Mouse (Mus musculus): Measurements from ENCODE around the gene Celsr1.
"Not testable (repeated sequence)": the region's sequence is repeated elsewhere in the genome, so short reads cannot be mapped to it uniquely, and the experiment has no call there.

Celsr1 gene

GRCm38 (mm10) chr15:86064191-86064849 lies 30.7 kb upstream of the Celsr1 start:
- DNase-seq (ENCODE audit: low read depth, low spot score): no peak

- no peak for DNase-seq (ENCODE audit: low read depth, low spot score)
Measured at GRCm38 (mm10) chr15:86061848-86062481, 28.4 kb upstream of the Celsr1 start.

DNA sequence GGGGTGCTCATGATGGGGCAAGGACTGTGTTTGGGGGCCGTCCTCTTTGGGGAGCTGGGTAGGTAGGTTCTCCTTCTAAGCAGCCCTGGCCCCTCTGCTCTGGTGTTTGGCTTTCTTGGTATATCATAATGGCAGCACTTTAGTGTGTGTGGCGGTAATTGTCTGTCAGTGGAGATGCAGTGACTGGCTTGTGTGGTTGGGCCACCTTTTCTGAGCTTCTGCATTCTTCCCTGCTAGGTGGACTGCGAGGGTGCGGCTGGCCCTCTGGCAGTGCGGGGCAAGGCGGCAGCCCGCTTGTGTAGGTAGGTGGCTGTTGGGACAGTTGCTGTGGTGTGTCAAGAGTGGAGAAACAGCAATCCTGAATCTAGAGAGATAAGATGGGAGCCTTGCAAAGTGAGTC lies 27.6 kb upstream of the Celsr1 start:
- no peak for DNase-seq (ENCODE audit: low read depth, low spot score)

DNA sequence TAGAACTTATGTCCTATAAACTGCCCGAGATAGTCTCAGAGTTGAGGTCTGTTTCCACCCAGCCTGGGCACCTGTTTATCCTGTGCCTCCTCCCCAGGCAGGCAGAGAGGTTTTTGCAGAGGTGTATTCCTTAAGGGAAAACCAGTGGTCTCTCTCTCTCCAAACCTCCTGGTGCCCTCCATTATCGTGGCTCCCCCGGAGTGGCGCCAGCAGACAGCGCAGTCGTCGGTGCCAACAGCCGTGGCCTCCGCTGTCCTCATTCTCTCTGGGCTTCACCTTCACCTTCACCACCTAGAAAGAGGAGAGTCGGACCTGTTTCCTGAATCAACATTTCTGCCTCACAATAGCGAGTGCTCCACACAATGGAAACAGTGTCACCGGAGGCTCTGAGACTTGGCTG lies 27.0 kb upstream of the Celsr1 start:
- DNase-seq (ENCODE audit: low read depth, low spot score): no peak

- DNase-seq (ENCODE audit: low read depth, low spot score): no peak
Measured at GRCm38 (mm10) chr15:86059835-86060380, 26.3 kb upstream of the Celsr1 start.

DNA sequence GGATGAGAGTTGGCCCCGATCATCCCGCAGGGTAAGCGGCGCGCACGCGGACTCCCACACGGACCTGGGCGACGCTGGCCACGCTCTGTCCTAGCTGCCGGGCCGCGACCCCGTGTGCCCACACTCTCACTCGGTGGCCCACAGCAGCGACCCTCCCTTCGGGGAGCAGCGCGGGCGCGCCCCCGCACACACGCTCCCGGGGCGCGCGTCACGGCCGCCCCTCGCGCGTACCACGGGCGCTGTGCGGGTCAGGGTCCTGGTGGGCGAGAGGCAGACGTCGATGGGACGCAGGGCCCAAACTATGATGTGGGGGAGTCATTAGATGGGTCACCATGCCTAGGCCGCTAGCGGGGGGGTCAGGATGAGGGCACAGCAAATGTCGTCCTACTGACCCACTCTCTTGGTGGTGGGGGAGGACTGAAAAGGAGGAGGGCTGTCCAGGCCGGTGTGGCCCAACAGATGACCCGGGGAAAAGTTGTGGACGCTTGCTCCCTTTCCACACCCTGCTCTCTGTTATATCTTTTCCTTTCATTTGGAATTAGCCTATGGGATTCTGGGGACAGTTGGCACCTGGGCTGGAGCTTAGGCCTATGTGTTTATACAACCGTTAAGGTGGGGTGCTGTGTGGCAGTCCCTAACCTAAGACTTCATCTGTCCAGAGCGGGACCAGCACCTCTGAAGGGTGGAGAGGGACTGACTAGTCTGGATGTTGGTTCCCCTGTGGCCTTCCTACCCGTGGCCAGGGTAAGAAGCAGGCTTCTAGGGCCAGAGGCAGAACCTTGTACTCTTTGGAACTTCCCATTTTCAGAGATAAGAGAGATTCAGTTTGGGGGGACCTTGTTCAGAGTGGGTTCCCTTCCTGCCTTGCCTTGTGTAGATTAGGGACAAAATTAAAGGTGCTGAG lies 25.6 kb upstream of the Celsr1 start:
- no peak for DNase-seq (ENCODE audit: low read depth, low spot score)

GRCm38 (mm10) chr15:86058394-86058915 lies 24.9 kb upstream of the Celsr1 start:
- DNase-seq (ENCODE audit: low read depth, low spot score): peak; percentile 68

DNA sequence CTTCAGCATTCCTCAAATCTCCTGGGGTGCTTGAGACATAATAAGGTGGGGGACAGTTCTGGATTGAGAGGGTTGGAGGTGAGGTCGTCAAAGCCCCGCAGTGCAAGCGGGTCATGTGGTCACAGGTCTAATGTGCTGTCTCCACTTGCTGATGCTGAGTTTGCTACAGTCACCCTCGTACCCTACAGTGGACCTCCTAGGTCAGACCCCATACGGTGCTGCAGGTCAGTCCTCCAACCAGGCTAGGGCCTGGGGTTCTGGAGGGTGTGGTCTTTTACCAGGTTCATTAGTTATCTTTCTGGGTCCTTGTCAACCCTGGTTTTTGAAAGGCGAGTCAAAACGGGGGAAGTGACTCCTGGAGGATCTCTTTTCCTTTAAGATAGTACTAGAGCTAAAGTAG lies 24.3 kb upstream of the Celsr1 start:
- no peak for DNase-seq (ENCODE audit: low read depth, low spot score)

DNA sequence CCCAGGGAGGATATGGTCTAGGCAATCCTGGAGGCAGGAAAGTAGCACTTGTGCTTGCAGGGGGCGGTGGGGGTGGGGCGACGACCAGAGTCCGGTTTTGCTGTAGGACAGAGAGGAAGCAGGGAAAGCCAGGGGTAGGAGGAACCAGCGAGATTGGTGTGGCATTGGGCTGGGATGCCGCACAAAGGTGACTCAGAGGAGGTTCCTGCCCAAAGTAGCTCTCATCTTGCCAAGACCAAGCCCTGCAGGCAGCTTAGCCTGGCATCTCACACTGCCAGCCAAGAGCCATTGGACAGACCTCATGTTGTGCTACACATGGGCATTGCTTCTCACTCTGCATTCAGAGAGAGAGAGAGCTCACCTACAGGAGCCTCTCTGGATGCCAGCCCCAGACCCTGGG lies 23.8 kb upstream of the Celsr1 start, which contains the start of gene Gramd4:
TSS of gene Gramd4 (plus strand) at position 283 of the 400 bp plus-strand sequence.
- no peak for DNase-seq (ENCODE audit: low read depth, low spot score)

DNA sequence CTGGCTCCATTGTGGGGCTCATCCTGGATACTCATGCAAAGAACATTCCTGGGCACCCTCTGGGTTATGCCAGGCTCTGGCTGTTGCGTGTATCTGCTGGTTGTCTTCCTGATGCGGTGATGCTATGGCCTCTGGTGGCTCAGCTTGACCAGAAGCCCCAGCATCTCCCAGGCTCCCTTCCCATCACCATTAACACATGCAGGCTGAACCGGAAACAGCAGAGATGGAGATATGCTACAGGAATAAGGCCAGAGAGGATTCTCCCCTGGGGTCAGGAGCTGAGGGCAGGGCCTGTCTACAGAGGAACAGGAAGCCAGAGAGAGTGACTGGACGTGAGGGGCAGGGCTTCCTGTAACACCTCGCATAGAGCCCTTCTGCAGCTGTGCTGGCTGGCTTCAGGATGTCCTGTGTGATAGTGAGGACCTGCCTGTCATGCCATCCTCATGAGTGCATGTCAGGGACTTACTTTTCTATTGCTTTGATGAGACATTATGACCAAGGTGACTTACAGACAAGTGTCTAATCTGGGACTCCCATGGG lies 22.7 kb upstream of the Celsr1 start:
- no peak for DNase-seq (ENCODE audit: low read depth, low spot score)

DNA sequence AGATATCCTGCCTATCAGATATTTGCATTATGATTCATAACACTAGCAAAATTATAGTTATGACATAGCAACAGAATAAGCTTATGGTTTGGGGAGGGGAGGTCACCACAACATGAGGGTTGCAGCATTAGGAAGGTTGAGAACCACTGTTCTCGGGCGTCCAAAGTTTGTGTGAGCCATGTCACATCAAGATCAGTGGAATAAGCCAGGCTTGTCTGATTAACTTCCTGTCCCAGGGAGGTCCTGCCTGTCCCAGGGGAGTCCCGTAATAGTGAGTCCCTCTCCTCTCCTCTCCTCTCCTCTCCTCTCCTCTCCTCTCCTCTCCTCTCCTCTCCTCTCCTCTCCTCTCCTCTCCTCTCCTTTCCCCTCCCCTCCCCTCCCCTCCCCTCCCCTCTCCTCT lies 21.3 kb upstream of the Celsr1 start:
- DNase-seq (ENCODE audit: low read depth, low spot score): not testable (repeated sequence)

GRCm38 (mm10) chr15:86053890-86054536 lies 20.4 kb upstream of the Celsr1 start:
- peak; percentile 57 for DNase-seq (ENCODE audit: low read depth, low spot score)

DNA sequence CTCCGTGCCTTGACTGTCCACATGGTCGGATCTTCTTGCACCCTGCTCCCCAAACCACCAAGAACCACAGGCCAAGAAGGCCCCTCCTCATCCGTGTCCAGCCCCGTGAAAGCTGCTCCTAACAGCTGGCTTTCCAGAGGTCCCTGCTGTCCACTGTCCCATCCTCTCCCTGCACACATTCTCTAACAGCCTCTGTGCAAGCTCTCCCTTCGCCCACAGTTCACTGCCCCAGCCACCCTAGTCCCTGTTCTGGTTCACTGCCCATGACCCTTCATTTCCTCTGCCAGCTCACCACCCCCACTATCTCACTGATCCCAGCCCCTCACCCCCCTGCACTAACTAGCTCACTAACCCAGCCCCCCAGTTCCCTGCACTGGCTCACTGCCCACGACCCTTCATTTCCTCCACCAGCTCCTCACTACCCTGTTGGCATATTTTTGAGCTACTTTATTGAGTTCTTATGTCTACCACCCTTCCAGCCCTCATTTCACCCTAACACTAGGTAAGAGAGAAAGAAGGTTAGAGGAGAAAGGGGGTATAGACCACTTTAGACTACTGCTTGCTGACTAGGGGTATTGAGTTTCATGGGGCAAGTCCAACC lies 18.4 kb upstream of the Celsr1 start:
- no peak for DNase-seq (ENCODE audit: low read depth, low spot score)

DNA sequence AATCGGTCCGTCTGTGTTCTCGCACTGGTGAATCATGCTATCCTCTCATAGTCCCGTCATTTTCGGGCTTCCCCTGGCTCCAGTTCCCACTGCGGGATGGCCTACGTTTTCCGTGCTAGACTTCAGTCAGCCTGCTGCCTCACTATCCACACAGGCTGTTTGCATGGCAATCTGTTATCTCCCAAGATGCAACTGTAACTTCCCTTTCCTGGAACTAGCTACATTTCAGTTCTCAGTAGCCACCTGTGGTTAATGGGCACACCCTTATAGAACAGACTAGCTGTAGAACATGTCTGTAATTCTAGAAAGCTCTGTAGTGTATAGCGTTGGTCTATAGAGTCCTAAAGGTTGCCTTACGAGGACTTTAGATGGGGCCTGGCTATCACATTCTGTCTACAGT lies 17.6 kb upstream of the Celsr1 start:
- DNase-seq (ENCODE audit: low read depth, low spot score): no peak

DNA sequence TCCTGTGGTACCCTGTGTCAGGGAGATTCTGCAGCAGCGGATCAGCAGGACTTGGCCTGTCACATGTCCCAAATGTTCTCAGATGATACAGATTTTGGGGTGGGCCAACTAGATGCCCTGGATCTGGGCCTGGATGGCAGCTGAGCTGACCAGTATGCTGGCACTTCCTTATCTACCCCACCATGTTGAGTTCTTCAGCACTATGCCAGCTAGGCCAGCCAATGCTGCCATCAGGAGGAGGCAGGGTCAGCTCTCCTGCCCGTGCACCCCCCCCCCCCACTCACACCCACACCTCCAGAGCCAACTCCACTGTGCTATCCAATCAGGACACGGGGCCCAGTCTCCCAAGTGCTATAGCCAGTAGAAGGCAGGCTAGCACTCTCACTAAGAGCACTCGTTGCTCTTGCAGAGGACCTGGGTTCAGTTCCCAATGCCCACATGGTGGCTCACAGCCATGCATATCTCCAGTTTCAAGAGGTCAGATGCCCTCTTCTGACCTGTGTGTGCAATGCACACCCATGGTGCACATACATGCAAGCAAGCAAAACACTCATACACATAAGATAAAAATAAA lies 16.7 kb upstream of the Celsr1 start:
- DNase-seq (ENCODE audit: low read depth, low spot score): no peak

GRCm38 (mm10) chr15:86049510-86049909 lies 15.9 kb upstream of the Celsr1 start:
- DNase-seq (ENCODE audit: low read depth, low spot score): no peak

- no peak for DNase-seq (ENCODE audit: low read depth, low spot score)
Measured at GRCm38 (mm10) chr15:86042364-86042763, 8.8 kb upstream of the Celsr1 start.

GRCm38 (mm10) chr15:86041421-86041820 lies 7.8 kb upstream of the Celsr1 start:
- DNase-seq (ENCODE audit: low read depth, low spot score): no peak

- peak; percentile 36 for DNase-seq (ENCODE audit: low read depth, low spot score)
Measured at GRCm38 (mm10) chr15:86038802-86039201, 5.2 kb upstream of the Celsr1 start.

- DNase-seq (ENCODE audit: low read depth, low spot score): no peak
Measured at GRCm38 (mm10) chr15:86035913-86036312, 2.3 kb upstream of the Celsr1 start.
